Mouse (Mus musculus) embryonic facial prominence, embryonic 12.5 days (tissue): ENCODE measurements around the gene Aff3. TPM values are rescaled to one million over a fixed set of nuclear protein-coding genes. Genes with fewer than 3 reads are reported as not detected.

Experiments
- ATAC-seq: fragments of 200-750 bp; cut with Nextera tagmentation; 2 replicates; pipeline ENCODE4 v1.8.0; 2017; ENCODE audit not compliant: insufficient number of reproducible peaks, insufficient read depth, low FRiP score, low TSS enrichment
- H3K27ac ChIP-seq: fragments of 300-500 bp; sonication (generic); 2 replicates; pipeline ENCODE4 v1.5.1; 2016; ENCODE audit warnings: mild to moderate bottlenecking
- H3K27me3 ChIP-seq: fragments of 300-500 bp; sonication (generic); 2 replicates; pipeline ENCODE4 v1.6.1; 2016; ENCODE audit warnings: mild to moderate bottlenecking, moderate library complexity
- H3K36me3 ChIP-seq: fragments of 300-500 bp; sonication (generic); 2 replicates; pipeline ENCODE4 v1.6.1; 2016; ENCODE audit warnings: mild to moderate bottlenecking
- H3K4me1 ChIP-seq: fragments of 300-500 bp; sonication (generic); 2 replicates; pipeline ENCODE4 v1.6.1; 2016
- H3K4me2 ChIP-seq: fragments of 300-500 bp; sonication (generic); replicated peaks from 2 replicates; pipeline ENCODE4 v1.6.1; 2016; ENCODE audit warnings: mild to moderate bottlenecking, moderate library complexity
- H3K4me3 ChIP-seq: fragments of 300-500 bp; sonication (generic); 2 replicates; pipeline ENCODE4 v1.5.1; 2016; ENCODE audit warnings: mild to moderate bottlenecking
- H3K9ac ChIP-seq: fragments of 300-500 bp; sonication (generic); 2 replicates; pipeline ENCODE4 v1.6.1; 2016; ENCODE audit warnings: mild to moderate bottlenecking, moderate library complexity
- H3K9me3 ChIP-seq: fragments of 300-500 bp; sonication (generic); 2 replicates; pipeline ENCODE4 v1.6.1; 2016; ENCODE audit warnings: mild to moderate bottlenecking, moderate library complexity
- WGBS: fragments of 180-500 bp; shearing (Covaris S2); methylation state at CpG from one replicate; pipeline ENCODE4 v1.1.7; 2016; 5-methylcytosine and 5-hydroxymethylcytosine counted together
- polyA plus RNA-seq: library from polyadenylated mRNA; unstranded; fragments of >200 nt; fragmentation: Nextera tagmentation; extraction: Ambion mirVana; gene quantifications from 2 replicates; pipeline ENCODE4 v1.2.1, GENCODE M21; 2016

Gene Aff3
- polyA plus RNA-seq, 1 experiment from 2014 or later, result 32.9 TPM

- ATAC-seq, result no peak
- H3K36me3 ChIP-seq, result no peaks in the 10 kb centered on the region
- no peak overlapping the region for H3K4me3 ChIP-seq
- WGBS, result 95% methylated on average over 8 of the region's 8 CpGs
- H3K9ac ChIP-seq, result no peak overlapping the region
- H3K27me3 ChIP-seq, result no peaks in the 10 kb centered on the region
- no peaks in the 10 kb centered on the region for H3K9me3 ChIP-seq
- H3K4me2 ChIP-seq, result no peak overlapping the region
- H3K27ac ChIP-seq, result no peak overlapping the region
- peaks cover 7% of the 10 kb centered on the region; the same call in 1 of the 2 replicates for H3K4me1 ChIP-seq
Observed at GRCm38 (mm10) chr1:38321861-38322260, 342.9 kb downstream of the Aff3 start.

- H3K9ac ChIP-seq, result no peak overlapping the region
- 88% methylated on average over 2 of the region's 2 CpGs for WGBS
- H3K9me3 ChIP-seq, result no peaks in the 10 kb centered on the region
- H3K27me3 ChIP-seq, result no peaks in the 10 kb centered on the region
- no peaks in the 10 kb centered on the region for H3K36me3 ChIP-seq
- no peak for ATAC-seq
- H3K4me2 ChIP-seq, result no peak overlapping the region
- no peak overlapping the region for H3K4me3 ChIP-seq
- H3K4me1 ChIP-seq, result peaks cover 7% of the 10 kb centered on the region; the same call in 1 of the 2 replicates
- H3K27ac ChIP-seq, result no peak overlapping the region
Observed at GRCm38 (mm10) chr1:38320971-38321305, 343.8 kb downstream of the Aff3 start.

GRCm38 (mm10) chr1:38320126-38320970, 344.4 kb downstream of the Aff3 start:
- H3K4me3 ChIP-seq, result no peak overlapping the region
- WGBS, result 68% methylated on average over 16 of the region's 16 CpGs
- H3K27ac ChIP-seq, result no peak overlapping the region
- no peaks in the 10 kb centered on the region for H3K36me3 ChIP-seq
- ATAC-seq, result no peak
- no peak overlapping the region for H3K9ac ChIP-seq
- no peak overlapping the region for H3K4me2 ChIP-seq
- H3K9me3 ChIP-seq, result no peaks in the 10 kb centered on the region
- H3K27me3 ChIP-seq, result no peaks in the 10 kb centered on the region
- peaks cover 7% of the 10 kb centered on the region; the same call in 1 of the 2 replicates for H3K4me1 ChIP-seq

GRCm38 (mm10) chr1:38318614-38319013, 346.1 kb downstream of the Aff3 start:
- no peak overlapping the region for H3K4me2 ChIP-seq
- no peaks in the 10 kb centered on the region for H3K27me3 ChIP-seq
- H3K27ac ChIP-seq, result no peak overlapping the region
- H3K4me1 ChIP-seq, result peaks cover 7% of the 10 kb centered on the region; the same call in 1 of the 2 replicates
- no peak overlapping the region for H3K4me3 ChIP-seq
- no peak overlapping the region for H3K9ac ChIP-seq
- H3K36me3 ChIP-seq, result no peaks in the 10 kb centered on the region
- no peaks in the 10 kb centered on the region for H3K9me3 ChIP-seq
- 87% methylated on average over 2 of the region's 2 CpGs for WGBS
- no peak for ATAC-seq

GRCm38 (mm10) chr1:38315992-38316391, 348.8 kb downstream of the Aff3 start:
- 84% methylated on average over 4 of the region's 4 CpGs for WGBS
- H3K27ac ChIP-seq, result no peak overlapping the region
- H3K9me3 ChIP-seq, result no peaks in the 10 kb centered on the region
- no peak overlapping the region for H3K9ac ChIP-seq
- no peaks in the 10 kb centered on the region for H3K27me3 ChIP-seq
- H3K4me2 ChIP-seq, result no peak overlapping the region
- no peaks in the 10 kb centered on the region for H3K36me3 ChIP-seq
- ATAC-seq, result no peak
- no peak overlapping the region for H3K4me3 ChIP-seq
- H3K4me1 ChIP-seq, result peaks cover 6% of the 10 kb centered on the region; the same call in 1 of the 2 replicates

- Histone ChIP-seq H3K9me3 (no peaks in the 10 kb centered on the region), H3K36me3 (0 out of 2 replicates have a peak, but pooled peaks cover 4% of the 10 kb centered on the region), H3K4me2 (no peak overlapping the region), H3K9ac (no peak overlapping the region), H3K4me1 (peaks cover 4% of the 10 kb centered on the region), H3K4me3 (no peak overlapping the region), H3K27ac (no peak overlapping the region), H3K27me3 (no peaks in the 10 kb centered on the region)
- ATAC-seq, result no peak
- 72% methylated on average over 8 of the region's 8 CpGs for WGBS
Observed at GRCm38 (mm10) chr1:38310496-38310895, 354.3 kb downstream of the Aff3 start.

- Histone ChIP-seq H3K9ac (no peak overlapping the region), H3K4me3 (no peak overlapping the region), H3K4me2 (no peak overlapping the region), H3K36me3 (0 out of 2 replicates have a peak, but pooled peaks cover 4% of the 10 kb centered on the region), H3K27me3 (no peaks in the 10 kb centered on the region), H3K27ac (no peak overlapping the region), H3K9me3 (no peaks in the 10 kb centered on the region), H3K4me1 (peaks cover 4% of the 10 kb centered on the region)
- WGBS, result 48% methylated on average over 4 of the region's 4 CpGs
- no peak for ATAC-seq
Observed at GRCm38 (mm10) chr1:38310076-38310475, 354.7 kb downstream of the Aff3 start.

- no peak overlapping the region for H3K27ac ChIP-seq
- no peaks in the 10 kb centered on the region for H3K9me3 ChIP-seq
- 0 out of 2 replicates have a peak, but pooled peaks cover 4% of the 10 kb centered on the region for H3K36me3 ChIP-seq
- H3K4me2 ChIP-seq, result no peak overlapping the region
- H3K27me3 ChIP-seq, result no peaks in the 10 kb centered on the region
- no peak overlapping the region for H3K4me3 ChIP-seq
- WGBS, result 90% methylated on average over 8 of the region's 8 CpGs
- no peak for ATAC-seq
- peaks cover 12% of the 10 kb centered on the region for H3K4me1 ChIP-seq
- no peak overlapping the region for H3K9ac ChIP-seq
Observed at GRCm38 (mm10) chr1:38309341-38309740, 355.4 kb downstream of the Aff3 start.

GRCm38 (mm10) chr1:38308705-38308996, 356.1 kb downstream of the Aff3 start:
- no peaks in the 10 kb centered on the region for H3K9me3 ChIP-seq
- H3K27me3 ChIP-seq, result no peaks in the 10 kb centered on the region
- H3K4me1 ChIP-seq, result peaks cover 13% of the 10 kb centered on the region
- H3K36me3 ChIP-seq, result 0 out of 2 replicates have a peak, but pooled peaks cover 4% of the 10 kb centered on the region
- no peak overlapping the region for H3K4me2 ChIP-seq
- WGBS, result 47% methylated on average over 3 of the region's 3 CpGs
- no peak for ATAC-seq
- H3K27ac ChIP-seq, result no peak overlapping the region
- H3K4me3 ChIP-seq, result no peak overlapping the region
- no peak overlapping the region for H3K9ac ChIP-seq

GRCm38 (mm10) chr1:38307821-38308704, 356.7 kb downstream of the Aff3 start:
- WGBS, result 68% methylated on average over 7 of the region's 7 CpGs
- Histone ChIP-seq H3K4me1 (peaks cover 13% of the 10 kb centered on the region), H3K9ac (no peak overlapping the region), H3K36me3 (0 out of 2 replicates have a peak, but pooled peaks cover 4% of the 10 kb centered on the region), H3K4me2 (no peak overlapping the region), H3K27me3 (no peaks in the 10 kb centered on the region), H3K27ac (no peak overlapping the region), H3K4me3 (no peak overlapping the region), H3K9me3 (no peaks in the 10 kb centered on the region)
- no peak for ATAC-seq

- Histone ChIP-seq H3K36me3 (0 out of 2 replicates have a peak, but pooled peaks cover 4% of the 10 kb centered on the region), H3K9me3 (no peaks in the 10 kb centered on the region), H3K4me3 (no peak overlapping the region), H3K4me2 (no peak overlapping the region), H3K27me3 (no peaks in the 10 kb centered on the region), H3K27ac (no peak overlapping the region), H3K9ac (no peak overlapping the region), H3K4me1 (peaks cover 13% of the 10 kb centered on the region)
- no peak for ATAC-seq
- WGBS, result 89% methylated on average over 11 of the region's 11 CpGs
Observed at GRCm38 (mm10) chr1:38307234-38307633, 357.5 kb downstream of the Aff3 start.
